ENCODE assay signal across 9 mouse cellular contexts in the genomic region with DNA sequence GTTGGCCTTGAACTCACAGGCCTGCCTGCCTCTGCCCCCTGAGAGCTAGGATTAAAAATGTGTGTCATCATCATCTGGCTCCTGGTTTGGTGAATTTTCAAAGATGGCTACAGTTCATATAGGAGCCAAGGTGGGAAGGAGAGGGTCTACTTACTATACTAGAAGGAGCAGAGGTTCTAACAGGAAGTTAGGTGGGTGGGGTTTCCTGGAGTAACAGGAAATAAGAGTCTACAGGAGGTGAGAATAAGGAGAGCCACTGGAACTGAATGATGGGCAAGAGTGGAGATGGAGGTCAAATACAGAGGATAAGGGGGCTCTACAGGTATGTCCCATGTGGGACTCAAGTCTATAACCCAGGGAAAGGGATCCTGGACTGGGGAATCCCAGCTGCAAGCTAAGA. TPM values are rescaled to one million over a fixed set of nuclear protein-coding genes. Genes with fewer than 3 reads are reported as not detected.
DNase-seq lines count a peak whose midpoint lies in the region; ATAC-seq and TF ChIP-seq lines count a peak whose summit lies in the region.
"Had no signal": no experiment of that assay in that cellular context is flagged by ENCODE, and none has a peak within 500 bp of the region (broad histone marks: within the 10 kb centered on the region; RNA-seq: fewer than 3 reads in every experiment).

No protein-coding gene starts in this region.

- no peak for TF ChIP-seq CTCF in bone marrow macrophage, adult 2 months (IDR thresholded peaks at IDR 0.05; ENCODE audit: low read depth, low read length)

- intact Hi-C loops in gastrocnemius, postnatal 36 days (cut with DNase I), result no loop called here

- H3K4me2 ChIP-seq in heart, embryonic 15.5 days, result peak overlapping the region; percentile 72
- peak overlapping the region; percentile 99 for H3K4me2 ChIP-seq in hindbrain, embryonic 16.5 days (ENCODE audit: low read length)
- peak overlapping the region; percentile 89 for H3K4me2 ChIP-seq in midbrain, embryonic 13.5 days (replicated peaks)

- no peak overlapping the region; the same call in 1 of the 2 replicates for H3K9ac ChIP-seq in heart, embryonic 15.5 days
- H3K9ac ChIP-seq in hindbrain, embryonic 16.5 days (ENCODE audit: low read depth, low read length), result 0 out of 2 replicates have a peak overlapping the region, but pooled peaks have one; percentile 10
- peak overlapping the region; percentile 93; the same call in 1 of the 2 replicates for H3K9ac ChIP-seq in midbrain, embryonic 13.5 days (replicated peaks)

- TF ChIP-seq POLR2A in bone marrow macrophage, adult 2 months (IDR thresholded peaks at IDR 0.05; ENCODE audit: borderline replicate concordance, low read depth, low read length), result no peak

- peaks cover 54% of the 10 kb centered on the region for H3K4me1 ChIP-seq in heart, embryonic 15.5 days (replicated peaks)
- H3K4me1 ChIP-seq in bone marrow macrophage, adult 2 months (ENCODE audit: control insufficient read depth, insufficient read depth, low read length), result peaks cover 20% of the 10 kb centered on the region
- peaks cover 36% of the 10 kb centered on the region for H3K4me1 ChIP-seq in hindbrain, embryonic 16.5 days (ENCODE audit: control insufficient read depth, insufficient read depth, low read depth, low read length)
- peaks cover 44% of the 10 kb centered on the region for H3K4me1 ChIP-seq in midbrain, embryonic 13.5 days (replicated peaks)

- peak overlapping the region; percentile 88 for H3K4me3 ChIP-seq in heart, embryonic 15.5 days
- peak overlapping the region; percentile 81 for H3K4me3 ChIP-seq in bone marrow macrophage, adult 2 months (ENCODE audit: insufficient read depth, low read length)
- peak overlapping the region; percentile 92 for H3K4me3 ChIP-seq in hindbrain, embryonic 16.5 days (ENCODE audit: low read length)
- H3K4me3 ChIP-seq in midbrain, embryonic 13.5 days (replicated peaks), result peak overlapping the region; percentile 91

- no peak for ATAC-seq in heart, embryonic 15.5 days (replicated peaks; ENCODE audit: insufficient number of reproducible peaks, insufficient read depth, low FRiP score, low read depth)
- no peak for ATAC-seq in hindbrain, embryonic 16.5 days
- no peak for ATAC-seq in midbrain, embryonic 13.5 days

- no peak for DNase-seq in heart, adult 11 months
- no peak for DNase-seq in gastrocnemius, postnatal 36 days
- DNase-seq in right cerebral cortex, adult 18-20 months, result no peak
- DNase-seq in natural killer cell, adult 2 months (ENCODE audit: low spot score in 2 of 2), result no peak
- DNase-seq: thymus, postnatal 4 days had no signal

- H3K36me3 ChIP-seq in heart, embryonic 15.5 days, result peaks cover 15% of the 10 kb centered on the region; the same call in 1 of the 2 replicates
- H3K36me3 ChIP-seq in hindbrain, embryonic 16.5 days (ENCODE audit: control insufficient read depth, insufficient read depth, low read length), result peaks cover 5% of the 10 kb centered on the region; the same call in 1 of the 2 replicates
- peaks cover 22% of the 10 kb centered on the region for H3K36me3 ChIP-seq in midbrain, embryonic 13.5 days

- no peaks in the 10 kb centered on the region for H3K27me3 ChIP-seq in heart, embryonic 15.5 days
- peaks cover 2% of the 10 kb centered on the region; the same call in 1 of the 2 replicates for H3K27me3 ChIP-seq in hindbrain, embryonic 16.5 days (replicated peaks; ENCODE audit: control insufficient read depth, insufficient read depth, low read length)
- peaks cover 7% of the 10 kb centered on the region; the same call in 1 of the 2 replicates for H3K27me3 ChIP-seq in midbrain, embryonic 13.5 days

- H3K27ac ChIP-seq in heart, embryonic 15.5 days, result no peak overlapping the region
- H3K27ac ChIP-seq in bone marrow macrophage, adult 2 months (ENCODE audit: insufficient read depth, low read depth, low read length), result no peak overlapping the region
- H3K27ac ChIP-seq in hindbrain, embryonic 16.5 days (ENCODE audit: low read depth, low read length), result no peak overlapping the region
- H3K27ac ChIP-seq in midbrain, embryonic 13.5 days, result no peak overlapping the region

- H3K9me3 ChIP-seq in heart, embryonic 15.5 days (replicated peaks), result no peaks in the 10 kb centered on the region
- H3K9me3 ChIP-seq in hindbrain, embryonic 16.5 days (ENCODE audit: control insufficient read depth, low read length), result no peaks in the 10 kb centered on the region
- no peaks in the 10 kb centered on the region for H3K9me3 ChIP-seq in midbrain, embryonic 13.5 days

RNA-seq across cellular contexts. Expression of a gene that starts 1.4 kb away (rescaled TPM):
- 203 and 229 TPM in 2 replicates for polyA plus RNA-seq in heart, embryonic 15.5 days (2015; fragmentation: Nextera tagmentation; extraction: Ambion mirVana)
- polyA plus RNA-seq in bone marrow macrophage, adult 2 months (2012; ENCODE audit: insufficient read depth, insufficient read length, missing spikeins), result 104 and 110 TPM in 2 replicates
- polyA plus RNA-seq in hindbrain, embryonic 16.5 days (2015; fragmentation: Nextera tagmentation; extraction: Ambion mirVana), result 204 and 211 TPM in 2 replicates
- polyA plus RNA-seq in midbrain, embryonic 13.5 days (2015; fragmentation: Nextera tagmentation; extraction: Ambion mirVana), result 233 TPM in 2 replicates
- total RNA-seq in gastrocnemius, postnatal 36 days (2021), result 100 to 1,000 TPM; 123 to 126 TPM

RNA-seq across cellular contexts. Expression of a gene that starts 17.1 kb away (rescaled TPM):
- 13.0 and 13.5 TPM in 2 replicates for polyA plus RNA-seq in heart, embryonic 15.5 days (2015; fragmentation: Nextera tagmentation; extraction: Ambion mirVana)
- polyA plus RNA-seq in bone marrow macrophage, adult 2 months (2012; ENCODE audit: insufficient read depth, insufficient read length, missing spikeins), result 13.2 and 14.2 TPM in 2 replicates
- 47.7 and 50.5 TPM in 2 replicates for polyA plus RNA-seq in hindbrain, embryonic 16.5 days (2015; fragmentation: Nextera tagmentation; extraction: Ambion mirVana)
- polyA plus RNA-seq in midbrain, embryonic 13.5 days (2015; fragmentation: Nextera tagmentation; extraction: Ambion mirVana), result 20.1 and 20.2 TPM in 2 replicates
- total RNA-seq in gastrocnemius, postnatal 36 days (2021), result 10 to 100 TPM; 42.2 to 53.9 TPM

RNA-seq across cellular contexts. Expression of a gene that starts 17.4 kb away (rescaled TPM):
- 12.2 and 16.6 TPM in 2 replicates for polyA plus RNA-seq in heart, embryonic 15.5 days (2015; fragmentation: Nextera tagmentation; extraction: Ambion mirVana)
- polyA plus RNA-seq in bone marrow macrophage, adult 2 months (2012; ENCODE audit: insufficient read depth, insufficient read length, missing spikeins), result 46.3 and 47.1 TPM in 2 replicates
- 9.5 and 10.5 TPM in 2 replicates for polyA plus RNA-seq in hindbrain, embryonic 16.5 days (2015; fragmentation: Nextera tagmentation; extraction: Ambion mirVana)
- 11.5 and 12.2 TPM in 2 replicates for polyA plus RNA-seq in midbrain, embryonic 13.5 days (2015; fragmentation: Nextera tagmentation; extraction: Ambion mirVana)
- total RNA-seq in gastrocnemius, postnatal 36 days (2021), result 1 to 10 TPM; 4.2 to 4.4 TPM

RNA-seq across cellular contexts. Expression of a gene that starts 56.6 kb away (rescaled TPM):
- polyA plus RNA-seq in heart, embryonic 15.5 days (2015; fragmentation: Nextera tagmentation; extraction: Ambion mirVana), result 33.5 and 53.2 TPM in 2 replicates
- polyA plus RNA-seq in bone marrow macrophage, adult 2 months (2012; ENCODE audit: insufficient read depth, insufficient read length, missing spikeins), result 31.2 and 35.4 TPM in 2 replicates
- polyA plus RNA-seq in hindbrain, embryonic 16.5 days (2015; fragmentation: Nextera tagmentation; extraction: Ambion mirVana), result 25.9 and 35.9 TPM in 2 replicates
- 33.4 and 40.7 TPM in 2 replicates for polyA plus RNA-seq in midbrain, embryonic 13.5 days (2015; fragmentation: Nextera tagmentation; extraction: Ambion mirVana)
- total RNA-seq in gastrocnemius, postnatal 36 days (2021), result 10 to 100 TPM; 13.8 to 17.9 TPM

RNA-seq across cellular contexts. Expression of a gene that starts 56.6 kb away (rescaled TPM):
- 1.1 and 2.3 TPM in 2 replicates for polyA plus RNA-seq in heart, embryonic 15.5 days (2015; fragmentation: Nextera tagmentation; extraction: Ambion mirVana)
- polyA plus RNA-seq in bone marrow macrophage, adult 2 months (2012; ENCODE audit: insufficient read depth, insufficient read length, missing spikeins), result 0.56 and 1.3 TPM in 2 replicates
- polyA plus RNA-seq in hindbrain, embryonic 16.5 days (2015; fragmentation: Nextera tagmentation; extraction: Ambion mirVana), result 1.3 TPM in 2 replicates
- 1.6 and 1.8 TPM in 2 replicates for polyA plus RNA-seq in midbrain, embryonic 13.5 days (2015; fragmentation: Nextera tagmentation; extraction: Ambion mirVana)
- total RNA-seq in gastrocnemius, postnatal 36 days (2021), result 1 to 10 TPM; 1.6 TPM
